Mouse (Mus musculus) liver, embryonic 14.5 days (tissue): ENCODE measurements around the gene B430218F22Rik.

Experiments
- CTCF ChIP-seq: IDR thresholded peaks from 2 replicates; pipeline ENCODE4 v1.5.1; 2016; ENCODE audit warnings: antibody characterized with exemption, low read depth, control low read depth
- EP300 ChIP-seq: IDR thresholded peaks from 2 replicates; pipeline ENCODE4 v1.6.1; 2016; ENCODE audit warnings: antibody characterized with exemption, low read depth

- TF ChIP-seq CTCF = no peak
- TF ChIP-seq EP300 = no peak
Observed at GRCm38 (mm10) chr13:118420847-118421246, 34.4 kb downstream of the B430218F22Rik start.
